Mouse (Mus musculus) megakaryocyte, embryonic 14.5 days (primary cell): ENCODE data around the gene Zfp692.

Experiments used
- FLI1 ChIP-seq: IDR thresholded peaks from 2 replicates; pipeline ENCODE4 v1.6.1; 2012; ENCODE audit warnings: low read length, inconsistent platforms, mixed read lengths
- GATA1 ChIP-seq: IDR thresholded peaks from 3 replicates; pipeline ENCODE4 v1.6.1; 2012; ENCODE audit warnings: mixed read lengths, low read length, inconsistent platforms, borderline replicate concordance

DNA sequence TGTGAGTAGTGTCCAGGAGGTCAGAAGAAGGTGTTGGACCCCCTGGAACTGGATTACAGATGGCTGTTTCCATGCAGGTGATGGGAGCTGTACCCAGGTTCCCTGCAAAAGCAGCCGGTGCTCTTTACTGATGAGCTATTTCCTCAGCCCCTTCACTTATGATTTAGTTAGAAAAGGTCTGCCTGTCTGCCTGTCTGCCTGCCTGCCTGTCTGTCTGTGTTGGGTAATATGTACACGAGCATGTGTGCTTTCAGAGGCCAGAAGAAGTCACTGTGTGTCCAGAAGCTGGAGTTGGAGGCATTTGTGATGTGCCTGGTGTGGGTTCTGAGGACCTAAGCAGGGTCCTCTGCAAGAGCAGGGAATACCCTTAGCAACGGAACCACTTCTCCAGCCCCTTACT lies 46.8 kb downstream of the Zfp692 start:
- TF ChIP-seq FLI1 (no peak), GATA1 (no peak)
